In genomic region chr16:30066184-30066851, GRCm38 (mm10) we compare ENCODE assay signal across 9 mouse cellular contexts. TPM values are rescaled to one million over a fixed set of nuclear protein-coding genes. Genes with fewer than 3 reads are reported as not detected.
DNase-seq lines count a peak whose midpoint lies in the region; ATAC-seq lines count a peak whose summit lies in the region.
"Had no signal": no experiment of that assay in that cellular context is flagged by ENCODE, and none has a peak within 500 bp of the region (broad histone marks: within the 10 kb centered on the region; RNA-seq: fewer than 3 reads in every experiment).

No protein-coding gene starts in this region.

- H3K4me3 ChIP-seq in megakaryocyte, embryonic 14.5 days (replicated peaks), result peak overlapping the region; percentile 95

- H3K9me3 ChIP-seq in megakaryocyte, embryonic 14.5 days, result no peaks in the 10 kb centered on the region

- peaks cover 35% of the 10 kb centered on the region for H3K27me3 ChIP-seq in megakaryocyte, embryonic 14.5 days (replicated peaks)

- no peak for ATAC-seq in activated CD4-positive, CD25-positive, alpha-beta regulatory T cell, adult 4 months

- H3K36me3 ChIP-seq in megakaryocyte, embryonic 14.5 days (replicated peaks; ENCODE audit: low read length), result peaks cover 4% of the 10 kb centered on the region

- DNase-seq in adipocyte (ENCODE audit: low spot score), result peak; percentile 78
- DNase-seq in cerebellum, adult 9-10 months, result peak; percentile 57
- DNase-seq in frontal cortex, postnatal 10 days (ENCODE audit: low spot score in 2 of 2), result peak; percentile 43 to 59
- DNase-seq in heart, postnatal 4 days, result peak; percentile 76
- peak; percentile 36 to 43 for DNase-seq in layer of hippocampus, postnatal 14 days (ENCODE audit: low spot score in 2 of 2)
- DNase-seq in right cerebral cortex, postnatal 36 days (ENCODE audit: low spot score in 2 of 2), result peak; percentile 47 to 52

- H3K4me1 ChIP-seq in megakaryocyte, embryonic 14.5 days, result peaks cover 74% of the 10 kb centered on the region

RNA-seq across cellular contexts. Expression of gene Hes1, which starts 2.1 kb away (rescaled TPM):
- 10 to 100 TPM; 44.5 to 54.4 TPM for total RNA-seq in heart, postnatal 4 days (2021)
- total RNA-seq in layer of hippocampus, postnatal 14 days (2021), result 10 to 100 TPM; 12.8 to 18.6 TPM
- polyA plus RNA-seq in megakaryocyte, embryonic 14.5 days (2012; ENCODE audit: insufficient read depth, low replicate concordance), result 35.1 and 50.8 TPM in 2 replicates
- not detected for polyA plus RNA-seq in activated CD4-positive, CD25-positive, alpha-beta regulatory T cell, adult 4 months (2017; shearing (Covaris generic))
- polyA plus RNA-seq: macrophage had no signal
